Mouse (Mus musculus): ENCODE data around the gene Tbx19.

Gene Tbx19

GRCm38 (mm10) chr1:165184178-165184577 lies 23.6 kb upstream of the Tbx19 start:
- no peak for DNase-seq (ENCODE audit: low read depth, low spot score)

GRCm38 (mm10) chr1:165183400-165183799 lies 22.8 kb upstream of the Tbx19 start:
- DNase-seq (ENCODE audit: low read depth, low spot score): no peak

GRCm38 (mm10) chr1:165179321-165179720 lies 18.7 kb upstream of the Tbx19 start:
- no peak for DNase-seq (ENCODE audit: low read depth, low spot score)

- no peak for DNase-seq (ENCODE audit: low read depth, low spot score)
Measured at GRCm38 (mm10) chr1:165178075-165178474, 17.5 kb upstream of the Tbx19 start.

GRCm38 (mm10) chr1:165174059-165174616 lies 13.6 kb upstream of the Tbx19 start:
- DNase-seq (ENCODE audit: low read depth, low spot score): no peak

GRCm38 (mm10) chr1:165171277-165171676 lies 10.7 kb upstream of the Tbx19 start:
- no peak for DNase-seq (ENCODE audit: low read depth, low spot score)

GRCm38 (mm10) chr1:165170157-165170556 lies 9.6 kb upstream of the Tbx19 start:
- no peak for DNase-seq (ENCODE audit: low read depth, low spot score)

GRCm38 (mm10) chr1:165169462-165169861 lies 8.9 kb upstream of the Tbx19 start:
- DNase-seq (ENCODE audit: low read depth, low spot score): no peak

GRCm38 (mm10) chr1:165164920-165165319 lies 4.3 kb upstream of the Tbx19 start:
- no peak for DNase-seq (ENCODE audit: low read depth, low spot score)

GRCm38 (mm10) chr1:165158841-165159240 lies 1.7 kb downstream of the Tbx19 start:
- DNase-seq (ENCODE audit: low read depth, low spot score): no peak

GRCm38 (mm10) chr1:165154162-165154561 lies 6.4 kb downstream of the Tbx19 start:
- no peak for DNase-seq (ENCODE audit: low read depth, low spot score)

GRCm38 (mm10) chr1:165151216-165151615 lies 9.4 kb downstream of the Tbx19 start:
- DNase-seq (ENCODE audit: low read depth, low spot score): no peak

GRCm38 (mm10) chr1:165142343-165142916 lies 18.1 kb downstream of the Tbx19 start:
- no peak for DNase-seq (ENCODE audit: low read depth, low spot score)

- DNase-seq (ENCODE audit: low read depth, low spot score): no peak
Measured at GRCm38 (mm10) chr1:165140227-165140626, 20.3 kb downstream of the Tbx19 start.

GRCm38 (mm10) chr1:165133858-165134257 lies 26.7 kb downstream of the Tbx19 start:
- DNase-seq (ENCODE audit: low read depth, low spot score): no peak

GRCm38 (mm10) chr1:165133279-165133678 lies 27.3 kb downstream of the Tbx19 start:
- DNase-seq (ENCODE audit: low read depth, low spot score): no peak

- peak; percentile 28 for DNase-seq (ENCODE audit: low read depth, low spot score)
Measured at GRCm38 (mm10) chr1:165132187-165132877, 28.2 kb downstream of the Tbx19 start.

GRCm38 (mm10) chr1:165129573-165129972 lies 31.0 kb downstream of the Tbx19 start:
- DNase-seq (ENCODE audit: low read depth, low spot score): no peak

- no peak for DNase-seq (ENCODE audit: low read depth, low spot score)
Measured at GRCm38 (mm10) chr1:165121096-165121495, 39.5 kb downstream of the Tbx19 start.

- DNase-seq (ENCODE audit: low read depth, low spot score): peak; percentile 45
Measured at GRCm38 (mm10) chr1:165120349-165120898, 40.1 kb downstream of the Tbx19 start.

- DNase-seq (ENCODE audit: low read depth, low spot score): no peak
Measured at GRCm38 (mm10) chr1:165119760-165120159, 40.8 kb downstream of the Tbx19 start.

- DNase-seq (ENCODE audit: low read depth, low spot score): no peak
Measured at GRCm38 (mm10) chr1:165119011-165119726, 41.4 kb downstream of the Tbx19 start.
